Mouse (Mus musculus) hindbrain, postnatal 0 days (tissue): ENCODE results near the gene Rras. TPM values are rescaled to one million over a fixed set of nuclear protein-coding genes. Genes with fewer than 3 reads are reported as not detected.

Experiments used
- ATAC-seq: fragments of 200-750 bp; cut with Nextera tagmentation; 2 replicates; pipeline ENCODE4 v1.8.0; 2017; ENCODE audit warnings: mild to moderate bottlenecking, moderate TSS enrichment, moderate library complexity
- DNase-seq: peaks from one replicate; pipeline ENCODE4 v3.0.0-alpha.2; 2015; ENCODE audit warnings: low spot score
- H3K27ac ChIP-seq: fragments of 300-500 bp; sonication (generic); 2 replicates; pipeline ENCODE4 v1.5.1; 2014; ENCODE audit warnings: mild to moderate bottlenecking
- H3K27me3 ChIP-seq: fragments of 300-500 bp; sonication (generic); 2 replicates; pipeline ENCODE4 v1.6.1; 2014; ENCODE audit warnings: low read length, mixed read lengths; ENCODE audit not compliant: insufficient read depth
- H3K36me3 ChIP-seq: fragments of 300-500 bp; sonication (generic); 2 replicates; pipeline ENCODE4 v1.6.1; 2014; ENCODE audit warnings: low read length, mixed read lengths; ENCODE audit not compliant: insufficient read depth
- H3K4me1 ChIP-seq: fragments of 300-500 bp; sonication (generic); 2 replicates; pipeline ENCODE4 v1.6.1; 2014; ENCODE audit warnings: antibody characterized with exemption, low read length, mixed read lengths; ENCODE audit not compliant: insufficient read depth
- H3K4me2 ChIP-seq: fragments of 300-500 bp; sonication (generic); 2 replicates; pipeline ENCODE4 v1.6.1; 2014; ENCODE audit warnings: low read depth, mild to moderate bottlenecking, low read length, moderate library complexity, mixed read lengths
- H3K4me3 ChIP-seq: fragments of 300-500 bp; sonication (generic); 2 replicates; pipeline ENCODE4 v1.5.1; 2014; ENCODE audit warnings: low read length
- H3K9ac ChIP-seq: fragments of 300-500 bp; sonication (generic); replicated peaks from 2 replicates; pipeline ENCODE4 v1.6.1; 2014; ENCODE audit warnings: mild to moderate bottlenecking, low read length, moderate library complexity, mixed read lengths
- H3K9me3 ChIP-seq: fragments of 300-500 bp; sonication (generic); 2 replicates; pipeline ENCODE4 v1.6.1; 2016; ENCODE audit warnings: low read length, mixed read lengths
- CTCF ChIP-seq: IDR thresholded peaks from 2 replicates; pipeline ENCODE4 v1.5.1; 2016; ENCODE audit warnings: antibody characterized with exemption, control low read depth, low read depth
- WGBS: fragments of 180-500 bp; shearing (Covaris S2); extraction: QIAGEN DNeasy Blood & Tissue Kit; methylation state at CpG from one replicate; pipeline ENCODE4 v1.1.7; 2014; 5-methylcytosine and 5-hydroxymethylcytosine counted together
- polyA plus RNA-seq: library from polyadenylated mRNA; unstranded; fragments of >200 nt; fragmentation: Nextera tagmentation; extraction: Ambion mirVana; gene quantifications from 2 replicates; pipeline ENCODE4 v1.2.1, GENCODE M21; 2015
- total RNA-seq: library from RNA; depleted of rRNA; stranded (reverse); fragments of >200 nt; gene quantifications from 2 replicates; pipeline ENCODE4 v1.2.3, GENCODE M21; 2014; rRNA removed

The Rras gene
- total RNA-seq (8.4 and 18.6 TPM in 2 replicates), polyA plus RNA-seq (15.8 and 16.9 TPM in 2 replicates)

- WGBS, result under 1% methylated on average over 34 of the region's 36 CpGs
- Histone ChIP-seq H3K36me3 (peaks cover 9% of the 10 kb centered on the region), H3K27me3 (no peaks in the 10 kb centered on the region), H3K4me3 (peak within 1 kb of the TSS; percentile 65), H3K9me3 (no peaks in the 10 kb centered on the region), H3K4me2 (peak within 1 kb of the TSS; percentile 96), H3K4me1 (peaks cover 14% of the 10 kb centered on the region), H3K27ac (peak within 1 kb of the TSS; percentile 80), H3K9ac (peak within 1 kb of the TSS; percentile 55)
- ATAC-seq (peak; percentile 82), DNase-seq (peak; percentile 93)
- peak; percentile 37 for TF ChIP-seq CTCF
Observed at GRCm38 (mm10) chr7:45017242-45018061, at the start of gene Rras. TSS of gene Rras (plus strand) at chr7:45017961.

GRCm38 (mm10) chr7:44970231-44970691, 47.5 kb upstream of the Rras start:
- peak; percentile 96 for ATAC-seq
- no peaks in the 10 kb centered on the region for H3K27me3 ChIP-seq
- H3K9ac ChIP-seq, result peak overlapping the region; percentile 51; the same call in 1 of the 2 replicates
- H3K27ac ChIP-seq, result peak overlapping the region; percentile 82
- peak; percentile 95 for DNase-seq
- H3K36me3 ChIP-seq, result peaks cover 5% of the 10 kb centered on the region; the same call in 1 of the 2 replicates
- H3K4me2 ChIP-seq, result peak overlapping the region; percentile 77
- no peaks in the 10 kb centered on the region for H3K9me3 ChIP-seq
- peak overlapping the region; percentile 47 for H3K4me3 ChIP-seq
- no peak for TF ChIP-seq CTCF
- peaks cover 17% of the 10 kb centered on the region; the same call in 1 of the 2 replicates for H3K4me1 ChIP-seq
- 0% methylated on average over 36 of the region's 36 CpGs for WGBS

- ATAC-seq, result no peak
Observed at GRCm38 (mm10) chr7:44971142-44971541, 46.6 kb upstream of the Rras start.

DNA sequence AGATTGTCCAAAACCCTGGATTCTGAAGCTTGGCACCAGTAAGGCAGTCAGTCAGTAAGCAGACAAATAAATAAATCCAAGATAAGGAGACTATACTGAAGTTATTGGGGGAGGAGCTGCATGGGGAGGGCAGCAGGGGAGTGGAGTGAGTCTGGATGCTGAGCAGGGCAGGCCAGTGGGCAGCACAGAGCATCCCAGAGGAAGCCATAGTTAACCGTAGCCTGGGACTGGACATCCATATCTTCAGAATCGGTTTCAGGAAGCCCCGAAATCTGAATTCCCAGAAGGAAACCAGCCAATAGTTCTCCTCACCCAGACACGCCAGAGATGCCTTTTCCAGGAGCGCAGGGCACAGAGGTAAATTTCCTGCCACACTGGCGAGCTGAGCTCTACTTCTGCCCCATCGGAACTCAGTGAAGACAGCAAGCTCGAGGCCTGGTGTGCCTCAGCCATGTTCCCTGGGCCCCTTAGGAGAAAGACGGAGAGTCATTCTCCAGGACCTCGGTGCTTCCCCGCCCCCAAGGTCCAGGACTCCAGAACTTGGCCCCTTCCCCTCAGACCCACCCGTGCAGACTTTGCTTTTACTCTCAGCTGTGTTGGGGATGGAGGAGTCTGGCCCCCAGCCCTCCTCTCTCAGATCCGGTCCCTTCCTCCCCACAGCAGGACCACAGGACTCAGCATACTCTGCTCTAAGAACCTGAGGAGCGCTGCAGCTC, 44.2 kb upstream of the Rras start:
- peaks cover 18% of the 10 kb centered on the region for H3K36me3 ChIP-seq
- no peaks in the 10 kb centered on the region for H3K27me3 ChIP-seq
- H3K4me2 ChIP-seq, result peak overlapping the region; percentile 65
- peak overlapping the region; percentile 82 for H3K27ac ChIP-seq
- 22% methylated on average over 14 of the region's 14 CpGs for WGBS
- H3K4me3 ChIP-seq, result peak overlapping the region; percentile 43
- ATAC-seq (no peak), DNase-seq (peak; percentile 43)
- TF ChIP-seq CTCF, result no peak
- peaks cover 17% of the 10 kb centered on the region; the same call in 1 of the 2 replicates for H3K4me1 ChIP-seq
- H3K9me3 ChIP-seq, result no peaks in the 10 kb centered on the region
- H3K9ac ChIP-seq, result peak overlapping the region; percentile 47

More at GRCm38 (mm10) chr7:44971142-44971541, 46.6 kb upstream of the Rras start:
- TF ChIP-seq CTCF, result no peak
- no peak for DNase-seq
- Histone ChIP-seq H3K4me1 (peaks cover 17% of the 10 kb centered on the region; the same call in 1 of the 2 replicates), H3K27ac (peak overlapping the region; percentile 82), H3K9me3 (no peaks in the 10 kb centered on the region), H3K9ac (peak overlapping the region; percentile 51), H3K4me2 (peak overlapping the region; percentile 77), H3K4me3 (peak overlapping the region; percentile 47), H3K27me3 (no peaks in the 10 kb centered on the region), H3K36me3 (no peaks in the 10 kb centered on the region; the same call in 1 of the 2 replicates)
- WGBS, result 72% methylated on average over 7 of the region's 7 CpGs

DNA sequence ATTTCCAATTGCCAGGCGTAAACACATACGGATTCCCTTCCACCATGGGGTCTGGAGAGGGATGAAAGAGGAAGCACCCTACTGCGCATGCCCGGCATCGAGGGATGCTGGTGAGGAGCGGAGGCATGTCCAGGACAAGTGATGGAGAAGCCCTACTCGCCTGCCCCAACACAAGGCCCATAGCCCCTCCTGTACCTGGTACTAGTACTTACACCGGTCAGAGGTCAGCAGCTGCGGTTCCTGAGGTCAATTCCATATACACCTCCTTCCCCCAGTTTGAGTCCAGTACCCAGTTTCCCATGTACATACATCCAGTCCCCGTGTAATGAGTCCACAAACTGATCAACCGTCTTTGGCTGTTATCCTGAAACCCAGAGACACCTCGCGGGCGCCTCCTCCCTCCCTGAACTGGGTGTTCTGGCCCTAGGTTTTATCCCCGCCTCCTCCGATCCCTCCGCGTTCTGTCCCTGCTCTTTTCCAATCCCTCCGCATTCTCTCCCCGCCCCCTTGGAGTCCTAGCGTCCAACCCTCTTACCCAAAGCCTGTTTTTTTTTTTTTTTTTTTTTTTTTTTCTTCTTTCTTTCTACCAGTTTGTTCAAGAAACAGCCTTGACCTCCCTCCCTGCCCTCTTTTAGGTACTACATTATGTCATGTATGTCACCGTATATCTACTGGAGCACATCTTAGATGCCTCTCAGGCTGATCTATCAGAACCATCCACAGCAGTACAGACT, 43.2 kb upstream of the Rras start, which contains the start of gene Cpt1c:
TSS of gene Cpt1c (minus strand) at position 469 of the 734 bp plus-strand sequence.
- Histone ChIP-seq H3K36me3 (peaks cover 28% of the 10 kb centered on the region), H3K4me2 (peak within 1 kb of the TSS; percentile 65), H3K27me3 (no peaks in the 10 kb centered on the region), H3K4me1 (peaks cover 17% of the 10 kb centered on the region; the same call in 1 of the 2 replicates), H3K9me3 (no peaks in the 10 kb centered on the region), H3K27ac (peak within 1 kb of the TSS; percentile 82), H3K4me3 (peak within 1 kb of the TSS; percentile 43), H3K9ac (peak within 1 kb of the TSS; percentile 47)
- 2% methylated on average over 22 of the region's 22 CpGs for WGBS
- TF ChIP-seq CTCF, result peak; percentile 20; the same call in 1 of the 2 replicates
- ATAC-seq (peak; percentile 50), DNase-seq (peak; percentile 95)

DNA sequence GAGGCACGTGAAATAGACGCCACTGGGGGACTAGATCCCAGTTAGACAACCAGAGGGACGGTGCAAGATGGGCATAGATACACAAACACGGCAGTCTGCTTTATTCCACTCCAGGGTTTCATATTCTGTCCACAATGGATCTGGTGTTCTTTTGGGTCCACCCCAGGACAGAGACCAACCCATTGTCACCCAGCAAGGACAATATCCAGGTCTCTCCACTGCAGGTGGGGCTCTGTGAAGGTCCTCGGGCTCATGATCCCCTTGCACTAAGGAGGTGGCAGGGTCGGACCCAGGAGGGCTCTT, 42.7 kb upstream of the Rras start:
- Histone ChIP-seq H3K27ac (peak overlapping the region; percentile 82), H3K36me3 (peaks cover 33% of the 10 kb centered on the region), H3K4me2 (peak overlapping the region; percentile 65), H3K4me1 (peaks cover 17% of the 10 kb centered on the region; the same call in 1 of the 2 replicates), H3K9ac (0 out of 2 replicates have a peak overlapping the region, but pooled peaks have one; percentile 13), H3K9me3 (no peaks in the 10 kb centered on the region), H3K27me3 (no peaks in the 10 kb centered on the region), H3K4me3 (no peak overlapping the region)
- TF ChIP-seq CTCF, result no peak
- ATAC-seq (no peak), DNase-seq (no peak)
- 20% methylated on average over 6 of the region's 6 CpGs for WGBS
